ENCODE assay signal across 17 mouse cellular contexts in the genomic region with DNA sequence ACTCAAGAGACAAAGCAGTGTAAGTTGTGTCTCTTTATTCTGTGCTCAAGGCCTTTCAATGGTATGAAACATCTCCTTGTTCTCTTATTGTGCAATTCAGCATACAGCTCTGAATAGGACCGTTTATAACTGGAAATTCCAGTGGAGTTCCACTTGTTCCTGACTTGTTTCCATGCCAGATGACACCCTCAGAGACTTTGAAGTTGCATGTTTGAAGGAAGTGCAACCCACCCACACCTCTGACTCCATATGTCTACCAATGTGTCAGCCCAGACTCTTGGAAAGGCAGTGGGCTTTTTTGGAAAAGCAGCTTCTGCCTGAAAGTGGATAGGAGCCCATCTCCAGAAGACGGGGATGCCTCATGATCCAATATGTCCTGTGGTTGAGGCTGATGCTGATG.
DNase-seq lines count a peak whose midpoint lies in the region; TF ChIP-seq lines count a peak whose summit lies in the region.
"Had no signal": no experiment of that assay in that cellular context is flagged by ENCODE, and none has a peak within 500 bp of the region (broad histone marks: within the 10 kb centered on the region; RNA-seq: fewer than 3 reads in every experiment).

No protein-coding gene starts in this region.

- TF ChIP-seq CTCF in left cerebral cortex, adult 2 months (IDR thresholded peaks at IDR 0.05) = no peak

- peak; percentile 83 to 87 for DNase-seq in frontal cortex, adult 2 months (ENCODE audit: extremely low spot score in 1 of 2, low spot score in 1 of 2)
- peak; percentile 84 to 94 for DNase-seq in layer of hippocampus, adult 18-20 months (ENCODE audit: low spot score in 2 of 2)
- DNase-seq in left cerebral cortex, adult 2 months (ENCODE audit: extremely low spot score in 1 of 2, low spot score in 2 of 2) = peak; percentile 16 to 69
- peak; percentile 68 for DNase-seq in right cerebral cortex, postnatal 25 days
- no peak for DNase-seq in retina, postnatal 1 day
- DNase-seq in embryo, embryonic 10 days (ENCODE audit: low spot score) = no peak
- no peak for DNase-seq in cerebellum, adult 11-12 months
- no peak for DNase-seq in heart, adult 9 months (ENCODE audit: low spot score in 2 of 2)
- DNase-seq: cerebellum, adult 2 months; spleen, adult 18-20 months had no signal

- H3K4me3 ChIP-seq in left cerebral cortex, adult 2 months = no peak overlapping the region
- H3K4me3 ChIP-seq: embryonic facial prominence, embryonic 15.5 days; forebrain, embryonic 12.5 days; hindbrain, embryonic 10.5 days; limb, embryonic 10.5 days; liver, embryonic 12.5 days; midbrain, embryonic 15.5 days had no signal

- intact Hi-C loops in left cerebral cortex, adult 2 months (cut with DNase I) = loop anchor here (1.0 to 5.0 kb wide), 2 partner anchors 15 to 309 kb away; no protein-coding TSS in a partner anchor

- H3K27ac ChIP-seq in left cerebral cortex, adult 2 months = no peak overlapping the region
- H3K27ac ChIP-seq: embryonic facial prominence, embryonic 15.5 days; forebrain, embryonic 12.5 days; hindbrain, embryonic 10.5 days; limb, embryonic 10.5 days; liver, embryonic 12.5 days; midbrain, embryonic 15.5 days; stomach, postnatal 0 days had no signal

Comparison
In these comparisons a context has a peak if more than half of its experiments do, and no peak if none do; other contexts are left out.
1. DNase-seq: peak in frontal cortex, adult 2 months (2 of 2), layer of hippocampus, adult 18-20 months (2 of 2), left cerebral cortex, adult 2 months (2 of 2) and right cerebral cortex, postnatal 25 days (single experiment); none in retina, postnatal 1 day (single experiment), embryo, embryonic 10 days (single experiment), cerebellum, adult 11-12 months (single experiment) and heart, adult 9 months (0 of 2).